Mouse (Mus musculus) Patski (cell line): ENCODE data around the gene Ptprg. TPM values are rescaled to one million over a fixed set of nuclear protein-coding genes. Genes with fewer than 3 reads are reported as not detected.
A peak's percentile ranks its signal among the peaks of the same experiment; 100 is the strongest.

ENCODE experiments used
- ATAC-seq: fragments of 100-300 bp; one replicate; pipeline ENCODE4 v1.8.0; 2021
- CTCF ChIA-PET: fragments of 350-600 bp; sonication (Branson Sonifier 250); formaldehyde crosslinking; loops from one replicate; lab custom pipeline; 2022; ENCODE audit warnings: inconsistent platforms; lab: Charles Lee
- POLR2A ChIA-PET: fragments of 350-600 bp; sonication (Branson Sonifier 250); formaldehyde crosslinking; loops from one replicate; lab custom pipeline; 2022; ENCODE audit warnings: antibody characterized with exemption, inconsistent platforms; lab: Charles Lee
- DNase-seq: peaks from one replicate; pipeline ENCODE4 v3.0.0-alpha.2; 2011; ENCODE audit warnings: low read depth, low spot score
- H3K27me3 ChIP-seq: fragments of 371-371 bp; one replicate; pipeline ENCODE4 v1.5.1; 2021
- CTCF ChIP-seq: fragments of 100-300 bp; IDR thresholded peaks from one replicate; pipeline ENCODE4 v1.5.1; 2021
- in situ Hi-C: fragments of 300-500 bp; cut with MboI; formaldehyde crosslinking; loops from 3 replicates; pipeline ENCODE4 v1.11.1; 2018; ENCODE audit warnings: low pct_unique_long_range_greater_than_20kb, mixed read lengths
- polyA plus RNA-seq: library from polyadenylated mRNA; unstranded; gene quantifications from one replicate; pipeline ENCODE4 v1.2.3, GENCODE M21; 2021

Ptprg gene
- polyA plus RNA-seq, 1 experiment from 2014 or later, result 40.1 TPM

DNA sequence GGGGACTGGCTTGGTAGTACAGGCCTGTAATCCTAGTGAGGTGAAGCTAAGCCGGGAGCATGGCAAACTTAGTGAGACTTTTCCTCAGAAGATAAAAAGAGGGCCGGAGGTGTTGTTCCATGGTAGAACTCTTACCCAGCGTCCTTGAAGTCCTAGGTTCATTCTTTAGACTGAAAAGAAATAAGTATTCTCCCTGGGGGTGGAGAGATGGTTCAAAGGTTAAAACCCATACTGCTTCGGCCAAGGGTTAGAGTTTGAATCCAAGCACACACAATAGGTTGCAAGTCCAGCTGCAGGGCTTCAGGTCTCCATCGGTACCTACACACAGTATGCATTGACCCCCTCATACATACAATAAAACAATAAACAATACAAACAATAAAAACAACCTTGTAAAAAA lies 10.3 kb downstream of the Ptprg start:
- ChIA-PET POLR2A (no interaction called here), CTCF (interaction anchor here (1.3 kb wide), 1 partner anchor 77 kb away, joined by 3 read pairs; no protein-coding TSS in a partner anchor)
- no peak for TF ChIP-seq CTCF
- ATAC-seq (no peak), DNase-seq (no peak)
- in situ Hi-C loops, result loop anchor here (5.0 kb wide), 2 partner anchors 49 to 254 kb away; no protein-coding TSS in a partner anchor
- no peaks in the 10 kb centered on the region for H3K27me3 ChIP-seq

DNA sequence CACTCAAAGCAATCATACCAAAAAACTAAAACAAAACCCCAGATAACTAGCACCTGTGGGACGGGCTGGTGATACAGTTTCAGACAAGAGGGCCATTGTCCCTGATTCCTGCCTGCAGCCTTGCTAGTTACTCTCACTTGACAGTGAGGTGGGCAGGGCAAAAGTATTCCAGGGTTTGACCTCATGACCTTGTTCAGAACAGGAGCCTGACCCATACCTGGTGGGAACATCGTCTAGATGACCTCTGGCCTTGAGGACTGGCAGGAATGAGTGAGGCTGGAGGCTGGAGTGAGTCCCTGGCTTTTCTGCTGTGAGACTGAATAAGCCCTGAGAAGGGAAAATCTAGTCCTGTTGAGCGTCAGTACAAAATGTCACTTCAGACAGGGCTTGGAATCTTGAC lies 11.1 kb downstream of the Ptprg start:
- in situ Hi-C loops, result loop anchor here (5.0 kb wide), 2 partner anchors 48 to 253 kb away; no protein-coding TSS in a partner anchor
- CTCF ChIA-PET, result interaction anchor here (1.2 to 3.2 kb wide), 3 partner anchors 8 to 35 kb away, joined by 3 to 14 read pairs (median 5); no protein-coding TSS in a partner anchor
- no peak for TF ChIP-seq CTCF
- POLR2A ChIA-PET, result no interaction called here
- ATAC-seq (no peak), DNase-seq (no peak)
- no peaks in the 10 kb centered on the region for H3K27me3 ChIP-seq

DNA sequence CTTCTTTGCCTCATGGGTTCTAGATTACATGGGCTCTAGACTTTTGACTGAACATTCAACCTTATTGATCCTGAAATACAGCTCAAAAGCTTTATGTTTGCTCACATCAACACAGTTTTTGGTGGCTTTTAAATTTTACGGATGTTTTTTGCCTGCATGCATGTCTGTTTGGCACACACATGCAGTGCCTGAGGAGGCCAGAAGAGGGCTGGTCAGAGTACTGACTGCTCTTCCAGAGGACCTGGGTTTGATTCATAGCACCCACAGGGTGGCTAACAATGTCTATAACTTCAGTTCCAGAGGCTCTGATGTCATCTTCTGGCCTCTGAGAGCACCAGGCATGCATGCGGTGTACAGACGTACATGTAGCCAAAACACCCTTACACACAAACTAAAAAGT lies 12.0 kb downstream of the Ptprg start:
- in situ Hi-C loops, result no loop called here
- ChIA-PET POLR2A (no interaction called here), CTCF (interaction anchor here (1.2 to 3.2 kb wide), 4 partner anchors 9 to 268 kb away, joined by 3 to 14 read pairs (median 4); no protein-coding TSS in a partner anchor)
- peak; percentile 44 for TF ChIP-seq CTCF
- no peaks in the 10 kb centered on the region for H3K27me3 ChIP-seq
- ATAC-seq (no peak), DNase-seq (no peak)

- in situ Hi-C loops, result no loop called here
- TF ChIP-seq CTCF, result no peak
- no peak for DNase-seq
- ChIA-PET CTCF (no interaction called here), POLR2A (no interaction called here)
- no peak for ATAC-seq
- no peaks in the 10 kb centered on the region for H3K27me3 ChIP-seq
These were observed 16.4 kb downstream of the Ptprg start for GRCm38 (mm10) chr14:11569734-11570133.

DNA sequence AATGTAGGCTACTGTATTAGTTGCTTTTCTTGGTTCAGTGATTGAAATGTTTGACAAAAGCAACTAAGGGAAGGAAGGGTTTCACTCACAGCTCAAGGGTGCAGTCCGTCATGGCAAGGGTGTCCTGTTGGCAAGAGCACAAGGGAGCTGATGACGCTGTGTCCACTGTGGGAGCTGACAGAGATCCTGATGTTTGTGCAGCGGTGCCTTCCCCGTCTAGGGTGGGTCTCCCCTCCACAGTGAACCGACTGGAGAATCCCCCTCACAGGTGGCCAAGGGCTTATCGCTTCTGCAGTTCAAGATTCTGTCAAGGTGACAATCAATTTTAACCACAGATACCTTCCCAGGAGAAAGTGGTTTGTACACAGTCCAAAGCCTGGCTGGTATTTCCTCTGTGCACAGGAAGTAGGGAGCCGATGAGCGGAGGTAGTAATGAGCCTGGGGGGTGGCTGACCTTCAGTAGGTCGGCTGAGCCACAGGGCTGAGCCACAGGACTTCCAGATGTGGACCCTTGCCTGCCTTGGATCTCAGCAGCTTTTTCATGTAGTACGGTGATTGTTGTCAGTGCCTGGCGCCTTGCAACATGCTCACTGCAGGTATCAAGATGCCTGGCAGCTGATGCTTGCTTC lies 18.5 kb downstream of the Ptprg start:
- TF ChIP-seq CTCF, result no peak
- DNase-seq (no peak), ATAC-seq (no peak)
- POLR2A ChIA-PET, result interaction anchor here (0.8 kb wide), 1 partner anchor 25 kb away, joined by 3 read pairs; no protein-coding TSS in a partner anchor
- CTCF ChIA-PET, result interaction anchor here (0.9 to 1.5 kb wide), 2 partner anchors 10 to 14 kb away, joined by 3 read pairs; no protein-coding TSS in a partner anchor
- H3K27me3 ChIP-seq, result no peaks in the 10 kb centered on the region
- in situ Hi-C loops, result no loop called here

DNA sequence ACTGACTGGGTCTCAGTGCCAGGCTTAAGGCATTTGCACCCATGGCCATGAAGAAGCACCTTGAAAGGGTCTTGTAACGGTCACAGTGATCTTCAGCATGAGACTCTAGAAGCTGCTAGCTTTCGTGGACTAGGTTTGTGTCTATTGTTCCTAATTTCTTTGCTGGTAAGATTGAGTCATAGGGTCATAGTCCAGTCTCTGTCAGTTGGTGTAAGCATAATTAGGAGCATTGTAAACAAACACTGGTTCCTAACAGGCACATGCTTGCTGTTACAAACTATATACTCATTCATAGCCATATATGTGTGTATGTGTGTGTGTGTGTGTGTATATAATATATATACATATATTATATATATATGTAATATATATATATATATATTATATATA lies 19.1 kb downstream of the Ptprg start:
- in situ Hi-C loops, result no loop called here
- H3K27me3 ChIP-seq, result no peaks in the 10 kb centered on the region
- ChIA-PET CTCF (no interaction called here), POLR2A (interaction anchor here (0.8 kb wide), 1 partner anchor 26 kb away, joined by 3 read pairs; no protein-coding TSS in a partner anchor)
- no peak for TF ChIP-seq CTCF
- DNase-seq (no peak), ATAC-seq (no peak)

DNA sequence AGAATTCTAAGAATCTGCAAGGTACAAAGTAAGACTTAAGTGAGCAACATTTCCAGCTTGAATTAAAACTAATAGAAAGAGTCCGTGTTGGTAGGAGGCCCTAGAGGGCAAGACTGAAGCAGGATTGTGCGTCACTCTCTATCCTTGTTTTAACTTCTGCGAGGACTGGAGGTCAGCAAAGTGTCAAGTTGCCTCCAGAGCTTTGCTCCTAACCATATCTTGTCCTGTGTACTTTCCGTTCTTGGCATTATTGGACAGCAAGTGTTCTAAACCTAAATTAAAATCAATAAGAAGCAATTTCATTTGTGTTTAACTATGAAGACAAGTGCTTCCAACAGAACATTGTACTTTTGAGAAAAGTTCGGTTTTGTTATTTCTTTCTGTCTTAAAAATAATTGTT lies 20.4 kb downstream of the Ptprg start:
- POLR2A ChIA-PET, result interaction anchor here (0.5 kb wide), 1 partner anchor 27 kb away, joined by 4 read pairs; no protein-coding TSS in a partner anchor
- CTCF ChIA-PET, result no interaction called here
- DNase-seq (no peak), ATAC-seq (no peak)
- no peaks in the 10 kb centered on the region for H3K27me3 ChIP-seq
- no peak for TF ChIP-seq CTCF
- in situ Hi-C loops, result no loop called here

DNA sequence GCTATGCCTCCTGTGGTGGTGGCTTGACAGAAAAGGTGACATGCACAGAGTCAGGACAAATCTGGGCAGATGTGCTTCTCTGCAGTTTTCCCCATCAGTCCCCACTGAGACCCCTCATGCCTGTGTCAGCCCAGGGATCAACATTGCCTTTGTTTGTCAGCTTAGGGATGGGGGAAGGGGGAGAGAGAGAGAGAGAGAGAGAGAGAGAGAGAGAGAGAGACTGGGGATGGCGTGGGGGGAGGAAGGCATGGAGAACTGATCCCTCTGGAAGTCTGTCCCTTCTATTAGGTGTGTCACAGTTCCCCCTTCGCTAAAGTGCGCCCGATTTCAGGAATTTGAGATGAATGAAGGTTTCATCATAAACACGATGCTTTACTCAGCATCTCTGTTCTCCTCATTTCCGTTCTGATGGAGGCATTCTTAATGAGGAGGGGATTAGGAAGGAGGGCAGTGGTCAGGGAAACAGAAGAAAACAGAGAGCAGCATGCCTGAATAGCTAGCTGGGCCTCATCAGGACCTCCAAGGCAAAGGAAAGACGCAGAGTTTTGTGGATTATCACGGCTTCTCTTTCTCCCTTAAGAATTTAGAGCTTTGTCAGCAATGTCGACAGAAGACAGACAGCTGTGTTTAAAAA lies 24.1 kb downstream of the Ptprg start:
- TF ChIP-seq CTCF, result no peak
- ATAC-seq (no peak), DNase-seq (no peak)
- no peaks in the 10 kb centered on the region for H3K27me3 ChIP-seq
- ChIA-PET CTCF (interaction anchor here (2.5 kb wide), 1 partner anchor 14 kb away, joined by 11 read pairs; no protein-coding TSS in a partner anchor), POLR2A (no interaction called here)
- in situ Hi-C loops, result no loop called here

DNA sequence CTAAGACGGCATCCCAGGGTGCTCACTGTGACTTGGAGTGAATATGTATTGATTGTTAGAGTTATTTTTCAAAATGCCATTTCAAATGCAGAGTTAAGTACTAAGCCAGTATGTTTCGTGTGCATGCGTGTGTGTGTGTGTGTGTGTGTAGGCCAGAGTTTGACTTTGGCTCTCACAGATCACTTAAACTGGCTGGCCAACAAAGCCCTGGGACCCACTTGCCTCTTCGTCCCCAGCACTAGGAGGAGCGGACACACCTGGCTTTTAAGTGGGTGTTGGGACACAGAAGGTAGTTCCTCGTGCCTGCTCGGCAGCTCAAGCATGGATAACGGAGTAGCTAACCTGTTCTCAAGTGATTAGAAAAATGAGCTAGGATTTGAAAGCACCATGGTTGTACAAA lies 24.6 kb downstream of the Ptprg start:
- CTCF ChIA-PET, result interaction anchor here (2.5 kb wide), 1 partner anchor 14 kb away, joined by 11 read pairs; no protein-coding TSS in a partner anchor
- no peak for TF ChIP-seq CTCF
- POLR2A ChIA-PET, result no interaction called here
- in situ Hi-C loops, result no loop called here
- H3K27me3 ChIP-seq, result no peaks in the 10 kb centered on the region
- ATAC-seq (no peak), DNase-seq (no peak)

DNA sequence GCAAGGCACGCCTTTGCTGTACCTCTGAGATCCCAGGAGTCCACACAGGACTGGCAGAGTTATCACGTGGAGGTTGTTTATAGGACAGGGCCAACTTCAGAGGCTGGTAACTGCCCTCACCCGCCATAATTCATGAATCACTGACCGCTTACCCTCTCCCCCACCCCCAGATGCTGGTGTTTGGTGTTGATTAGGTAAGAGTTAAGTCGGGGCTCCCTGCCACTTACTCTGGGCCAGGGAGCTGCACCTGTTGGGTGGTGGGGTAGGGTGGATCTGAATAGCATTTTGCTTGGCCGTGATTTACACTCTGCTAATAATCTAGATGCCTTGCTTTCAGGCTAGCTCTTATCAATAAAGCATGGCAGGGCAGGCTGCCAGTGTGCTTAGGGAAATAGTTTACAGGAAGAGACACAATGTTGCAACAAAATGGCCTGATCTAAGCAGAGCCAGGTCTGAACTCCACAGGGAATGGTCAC lies 25.2 kb downstream of the Ptprg start:
- ChIA-PET POLR2A (no interaction called here), CTCF (interaction anchor here (2.5 kb wide), 1 partner anchor 13 kb away, joined by 11 read pairs; no protein-coding TSS in a partner anchor)
- no peak for TF ChIP-seq CTCF
- DNase-seq (no peak), ATAC-seq (no peak)
- H3K27me3 ChIP-seq, result no peaks in the 10 kb centered on the region
- in situ Hi-C loops, result no loop called here

DNA sequence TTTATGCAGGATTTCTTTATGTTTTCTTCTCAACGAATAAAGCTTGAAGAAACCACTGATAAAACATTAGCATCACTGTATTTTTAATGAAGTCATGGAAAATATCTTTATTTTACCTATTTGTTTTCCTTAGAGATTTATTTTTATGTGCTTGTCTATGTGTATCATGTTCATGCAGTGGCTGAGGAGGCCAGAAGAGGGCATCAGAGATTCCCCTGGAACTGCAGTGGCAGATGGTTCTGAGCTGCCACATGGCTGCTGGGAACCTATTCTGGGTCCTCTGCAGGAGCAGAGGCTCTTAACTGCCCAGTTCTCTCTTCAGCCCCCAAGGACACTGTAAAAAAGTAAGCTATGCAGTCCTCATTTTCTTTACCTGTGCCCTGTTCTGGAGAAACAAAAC lies 26.6 kb downstream of the Ptprg start:
- TF ChIP-seq CTCF, result no peak
- POLR2A ChIA-PET, result no interaction called here
- CTCF ChIA-PET, result interaction anchor here (2.5 kb wide), 1 partner anchor 12 kb away, joined by 11 read pairs; no protein-coding TSS in a partner anchor
- ATAC-seq (no peak), DNase-seq (no peak)
- in situ Hi-C loops, result no loop called here
- H3K27me3 ChIP-seq, result no peaks in the 10 kb centered on the region
